Mouse (Mus musculus) urinary bladder, postnatal 10 days (tissue): ENCODE data around the gene Gng2.
"Not testable (repeated sequence)": the region's sequence is repeated elsewhere in the genome, so short reads cannot be mapped to it uniquely, and the experiment has no call there.

Experiments used
- DNase-seq: peaks from one replicate; pipeline ENCODE4 v3.0.0; 2022; ENCODE audit warnings: low spot score

Gng2 gene

GRCm38 (mm10) chr14:19935084-19935483 lies 42.3 kb downstream of the Gng2 start:
- DNase-seq: no peak

GRCm38 (mm10) chr14:19933314-19933713 lies 44.1 kb downstream of the Gng2 start:
- DNase-seq: no peak

- DNase-seq: no peak
These were observed 49.5 kb downstream of the Gng2 start for GRCm38 (mm10) chr14:19927879-19928278.

- DNase-seq: no peak
These were observed 50.3 kb downstream of the Gng2 start for GRCm38 (mm10) chr14:19927156-19927555.

- DNase-seq: no peak
These were observed 51.1 kb downstream of the Gng2 start for GRCm38 (mm10) chr14:19926312-19926711.

GRCm38 (mm10) chr14:19925157-19925556 lies 52.3 kb downstream of the Gng2 start:
- no peak for DNase-seq

GRCm38 (mm10) chr14:19924086-19924485 lies 53.3 kb downstream of the Gng2 start:
- DNase-seq: no peak

GRCm38 (mm10) chr14:19920254-19920691 lies 57.2 kb downstream of the Gng2 start:
- no peak for DNase-seq

GRCm38 (mm10) chr14:19919789-19920188 lies 57.6 kb downstream of the Gng2 start:
- no peak for DNase-seq

GRCm38 (mm10) chr14:19917534-19917933 lies 59.9 kb downstream of the Gng2 start:
- no peak for DNase-seq

GRCm38 (mm10) chr14:19916315-19916714 lies 61.1 kb downstream of the Gng2 start:
- no peak for DNase-seq

- DNase-seq: no peak
These were observed 64.5 kb downstream of the Gng2 start for GRCm38 (mm10) chr14:19912891-19913290.

GRCm38 (mm10) chr14:19905615-19906014 lies 71.8 kb downstream of the Gng2 start:
- no peak for DNase-seq

- no peak for DNase-seq
These were observed 72.6 kb downstream of the Gng2 start for GRCm38 (mm10) chr14:19904821-19905220.

GRCm38 (mm10) chr14:19904031-19904430 lies 73.4 kb downstream of the Gng2 start:
- DNase-seq: no peak

GRCm38 (mm10) chr14:19900492-19900891 lies 76.9 kb downstream of the Gng2 start:
- DNase-seq: no peak

- DNase-seq: no peak
These were observed 89.9 kb downstream of the Gng2 start for GRCm38 (mm10) chr14:19887569-19887968.

- not testable (repeated sequence) for DNase-seq
These were observed 93.0 kb downstream of the Gng2 start for GRCm38 (mm10) chr14:19884431-19884830.

- no peak for DNase-seq
These were observed 103.1 kb downstream of the Gng2 start for GRCm38 (mm10) chr14:19874201-19874807.

GRCm38 (mm10) chr14:19867286-19867935 lies 110.0 kb downstream of the Gng2 start:
- no peak for DNase-seq

GRCm38 (mm10) chr14:19865121-19865520 lies 112.3 kb downstream of the Gng2 start:
- not testable (repeated sequence) for DNase-seq

- DNase-seq: no peak
These were observed 115.9 kb downstream of the Gng2 start for GRCm38 (mm10) chr14:19861311-19862080.

- no peak for DNase-seq
These were observed 117.1 kb downstream of the Gng2 start for GRCm38 (mm10) chr14:19860281-19860680.
